Mouse (Mus musculus): ENCODE measurements around the gene Ssh2. TPM values are rescaled to one million over a fixed set of nuclear protein-coding genes. Genes with fewer than 3 reads are reported as not detected.

Ssh2 gene
- total RNA-seq, 2 experiments from 2014 or later, result 44.9 to 46.5 TPM

GRCm38 (mm10) chr11:77506273-77506672, 290.2 kb downstream of the Ssh2 start:
- no peak for DNase-seq (ENCODE audit: low spot score in 2 of 2)

- DNase-seq (ENCODE audit: low spot score in 2 of 2), result no peak
Observed at GRCm38 (mm10) chr11:77506941-77507340, 290.9 kb downstream of the Ssh2 start.

GRCm38 (mm10) chr11:77507426-77507825, 291.3 kb downstream of the Ssh2 start:
- DNase-seq (ENCODE audit: low spot score in 2 of 2), result no peak

- peak; percentile 80 to 89 for DNase-seq (ENCODE audit: low spot score in 2 of 2)
Observed at GRCm38 (mm10) chr11:77508068-77509021, 292.3 kb downstream of the Ssh2 start.

Other genes starting within 250 kb of the Ssh2 start
- under 1 TPM in 1 of 2 experiments, not detected in 1; 0.53 TPM for gene Slc6a4, start 217.7 kb upstream of the Ssh2 start, total RNA-seq (2021)
- gene Nsrp1, start 137.9 kb upstream of the Ssh2 start, total RNA-seq (2021), result 10 to 100 TPM; 16.1 to 17.2 TPM
- 1 to 10 TPM; 2.3 to 2.4 TPM for gene Efcab5, start 27.3 kb upstream of the Ssh2 start, total RNA-seq (2021)
- 10 to 100 TPM in 1 of 2 experiments, 1 to 10 TPM in 1; 9.3 to 13.2 TPM for gene Coro6, start 246.1 kb downstream of the Ssh2 start, total RNA-seq (2021)